Mouse (Mus musculus): ENCODE data around the gene Hist1h2ah.

DNA sequence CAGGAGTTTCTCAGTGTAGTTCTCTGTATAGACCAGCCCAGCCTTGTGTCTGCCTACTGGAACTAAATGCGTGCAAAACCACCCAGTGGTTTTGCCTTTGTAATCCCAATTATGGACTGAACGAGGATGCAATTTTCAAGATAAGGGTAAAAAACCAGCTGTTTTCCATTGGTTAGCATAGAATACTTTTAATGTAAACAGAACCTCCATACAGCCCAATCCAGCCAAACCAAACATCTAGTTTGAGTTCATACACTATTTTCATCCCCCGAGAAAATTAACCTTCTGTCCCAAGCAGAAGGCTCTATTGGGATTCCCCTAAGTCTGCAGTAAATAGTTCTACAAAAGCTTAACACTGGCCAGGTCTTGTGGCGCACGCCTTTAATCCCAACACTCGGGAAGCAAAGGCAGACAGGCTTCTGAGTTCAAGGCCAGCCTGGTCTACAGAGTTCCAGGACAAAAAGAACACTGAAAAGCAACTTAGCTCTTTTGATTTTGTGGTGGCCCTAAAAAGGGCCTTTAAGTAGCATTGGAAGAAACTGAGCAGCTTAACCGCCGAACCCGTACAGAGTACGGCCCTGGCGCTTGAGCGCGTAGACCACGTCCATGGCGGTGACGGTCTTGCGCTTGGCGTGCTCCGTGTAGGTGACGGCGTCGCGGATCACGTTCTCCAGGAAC, 5.2 kb upstream of the Hist1h2ah start:
- TF ChIP-seq POLR2A (IDR thresholded peaks at IDR 0.05; ENCODE audit: low read depth, low read length), result peak; percentile 80; the same call in 1 of the 2 replicates
- TF ChIP-seq CTCF (conservative IDR thresholded peaks at IDR 0.05 in 1 of 2, IDR thresholded peaks at IDR 0.05 in 1 of 2; ENCODE audit: low read depth in 2 of 2, low read length in 2 of 2), result no peak
- no peak for TF ChIP-seq ZNF384 (IDR thresholded peaks at IDR 0.05; ENCODE audit: low read depth, low read length)
- no peak for TF ChIP-seq USF1 (IDR thresholded peaks at IDR 0.05; ENCODE audit: low read depth, low read length)
- TF ChIP-seq E2F4 (IDR thresholded peaks at IDR 0.05; ENCODE audit: insufficient replicate concordance, low read depth, low read length), result no peak
- 0 out of 2 replicates have a peak, but pooled peaks have one; percentile 1 for TF ChIP-seq TCF12 (IDR thresholded peaks at IDR 0.05; ENCODE audit: low read depth, low read length)
